Mouse (Mus musculus): ENCODE data around the gene Afg1l.

GRCm38 (mm10) chr10:42271454-42272230 lies 206.7 kb downstream of the Afg1l start:
- TF ChIP-seq CTCF (IDR thresholded peaks at IDR 0.05; ENCODE audit: control insufficient read depth, insufficient read depth, low read length) (no peak), POLR2A (IDR thresholded peaks at IDR 0.05; ENCODE audit: borderline replicate concordance, control insufficient read depth, low read depth, low read length) (no peak)
